Mouse (Mus musculus) heart, postnatal 4 days (tissue): ENCODE measurements at regions not wholly inside any gene's neighbourhood (a gene's known extent, or its start where the extent isn't known, plus 50 kb on each side); places are given as distances from the start of the nearest gene placed in this dataset.
"Not testable (repeated sequence)": the region's sequence is repeated elsewhere in the genome, so short reads cannot be mapped to it uniquely, and the experiment has no call there.

Source experiments
- DNase-seq: peaks from one replicate; pipeline ENCODE4 v3.0.0; 2021

DNA sequence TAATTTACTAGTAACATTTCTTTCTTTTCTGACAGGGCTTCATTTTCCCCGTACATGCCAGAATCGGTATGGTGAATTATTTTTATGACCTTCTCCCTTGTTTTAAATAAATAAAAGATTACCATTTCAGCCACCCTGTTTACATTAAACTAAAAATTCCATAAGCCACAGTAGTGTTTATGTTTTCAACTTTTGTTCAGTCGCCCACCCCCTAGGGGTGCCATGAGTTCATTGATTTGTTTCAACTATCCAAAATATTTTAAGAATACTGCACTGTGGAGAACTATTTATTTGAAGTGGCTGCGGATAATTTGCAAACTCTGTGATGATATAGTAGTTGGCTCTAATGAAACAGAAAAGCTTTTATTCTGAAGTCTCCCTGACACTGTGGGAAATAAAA, 132.9 kb downstream of the Tfec start:
- no peak for DNase-seq

DNA sequence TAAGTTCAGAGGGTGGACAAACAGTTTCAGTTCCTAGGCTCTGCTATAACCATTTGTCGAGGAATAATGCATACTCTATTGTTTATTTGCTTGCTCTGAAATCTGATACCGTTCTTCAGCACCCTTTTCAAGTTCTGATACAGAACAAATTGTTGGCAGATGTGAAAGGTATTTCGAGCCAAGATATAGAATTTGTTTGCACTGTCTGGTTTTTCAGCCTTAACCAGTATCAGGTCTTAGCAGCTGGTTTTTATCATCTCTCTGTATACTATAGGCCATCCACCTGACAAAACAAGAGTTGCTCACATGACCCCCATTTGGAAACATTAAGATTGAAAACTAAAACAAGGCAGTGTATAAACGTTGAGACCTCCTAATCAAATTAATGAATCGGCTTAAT, 133.5 kb downstream of the Tfec start:
- no peak for DNase-seq

DNA sequence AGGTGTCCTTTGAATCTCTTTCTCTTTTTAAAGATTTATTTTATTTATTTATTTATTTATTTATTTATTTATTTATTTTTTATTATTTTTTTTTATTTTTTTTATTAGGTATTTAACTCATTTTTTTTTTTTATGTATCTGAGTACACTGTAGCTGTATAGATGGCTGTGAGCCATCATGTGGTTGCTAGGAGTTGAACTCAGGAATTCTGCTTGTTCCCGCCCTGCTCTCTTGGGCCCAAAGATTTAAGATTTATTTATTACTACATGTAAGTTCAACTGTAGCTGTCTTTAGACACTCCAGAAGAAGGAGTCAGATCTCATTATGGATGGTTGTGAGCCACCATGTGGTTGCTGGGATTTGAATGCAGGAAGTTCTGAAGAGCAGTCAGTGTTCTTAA, 143.2 kb downstream of the Tfec start:
- not testable (repeated sequence) for DNase-seq

DNA sequence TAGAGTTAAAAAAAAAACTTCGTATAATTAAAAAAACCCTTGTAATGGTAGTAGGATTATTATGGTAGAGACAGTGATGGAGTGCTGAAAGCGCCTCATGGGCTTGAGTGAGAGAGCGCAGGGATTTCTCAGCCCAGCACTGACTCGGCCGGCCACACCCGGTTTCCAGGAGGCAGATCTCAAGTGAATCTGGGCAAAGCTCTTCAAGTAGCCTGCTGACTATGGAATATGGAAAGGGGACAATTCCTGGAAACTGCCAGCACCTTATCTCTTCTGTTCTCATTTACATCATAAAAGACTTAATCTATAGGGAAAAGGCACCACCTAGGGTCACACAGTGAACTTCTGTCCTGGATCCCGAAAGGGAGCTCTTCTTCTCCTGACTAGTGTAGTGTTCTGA, 165.1 kb downstream of the Tfec start:
- DNase-seq = no peak

DNA sequence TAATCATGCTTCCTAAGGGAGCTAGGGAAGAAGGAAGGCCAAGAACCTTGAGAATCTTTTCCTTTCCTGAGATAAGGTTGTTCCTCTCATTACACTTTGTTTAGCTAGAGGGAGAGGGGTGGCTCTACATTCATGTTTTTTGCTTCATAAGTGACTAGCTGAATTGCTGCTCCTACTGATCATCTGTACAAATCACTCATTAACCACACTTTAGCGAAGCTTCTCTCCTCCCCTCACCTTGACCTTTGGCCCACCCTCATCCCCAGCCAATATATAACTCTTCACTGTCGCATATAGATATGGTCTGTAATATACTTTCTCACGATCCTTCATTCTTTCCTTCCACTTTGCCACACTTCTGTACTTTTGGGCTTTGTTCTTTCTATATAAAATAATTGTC, 166.1 kb downstream of the Tfec start:
- no peak for DNase-seq

DNA sequence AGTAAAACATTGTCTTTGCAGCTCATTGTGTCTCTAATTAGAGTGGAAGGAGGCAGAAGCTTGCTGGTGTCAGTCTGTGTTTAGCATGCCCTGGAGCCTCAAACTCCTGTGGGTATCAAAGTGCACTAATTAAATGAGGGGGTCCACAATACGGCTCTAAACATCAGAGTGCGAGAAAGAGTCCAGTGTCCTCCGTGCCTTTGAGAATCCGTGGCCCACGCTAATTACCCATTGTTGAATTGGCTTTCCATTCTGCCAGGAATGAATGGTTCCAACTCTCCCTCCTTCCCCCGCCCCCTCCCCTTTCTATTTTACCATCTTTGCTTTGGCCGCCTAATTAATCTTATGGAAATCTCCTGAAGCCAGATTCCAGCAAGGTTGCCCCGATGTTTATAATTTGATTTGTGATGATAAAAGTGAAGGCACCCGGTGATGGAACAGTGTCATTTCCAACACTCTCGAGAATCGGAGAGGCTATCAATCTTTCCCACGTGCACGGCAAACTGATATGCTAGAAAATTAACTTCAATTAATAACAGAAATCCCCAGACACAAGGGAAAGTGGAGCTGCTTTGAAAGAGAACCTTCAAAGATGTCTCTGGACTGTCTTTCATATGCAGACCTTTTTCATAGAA, 170.9 kb downstream of the Tfec start:
- no peak for DNase-seq

DNA sequence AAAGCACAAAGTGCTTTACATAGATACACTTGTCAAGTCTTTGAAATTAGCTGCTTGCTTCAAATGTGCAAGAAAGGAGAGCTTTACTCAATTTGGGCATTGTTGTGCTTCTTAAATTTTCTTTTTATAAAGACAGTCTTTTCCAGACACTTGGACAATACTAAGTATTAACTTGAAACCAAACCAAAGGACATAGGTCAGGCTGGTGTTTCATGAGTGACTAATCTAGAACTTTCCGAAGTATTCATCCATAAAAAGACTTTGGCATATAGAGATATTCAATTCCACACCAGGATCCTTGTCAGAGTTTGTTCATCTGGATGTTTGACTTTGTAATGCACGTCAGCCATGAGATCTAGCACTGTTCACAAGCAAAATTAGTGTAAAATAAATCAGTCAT, 173.0 kb downstream of the Tfec start:
- no peak for DNase-seq

DNA sequence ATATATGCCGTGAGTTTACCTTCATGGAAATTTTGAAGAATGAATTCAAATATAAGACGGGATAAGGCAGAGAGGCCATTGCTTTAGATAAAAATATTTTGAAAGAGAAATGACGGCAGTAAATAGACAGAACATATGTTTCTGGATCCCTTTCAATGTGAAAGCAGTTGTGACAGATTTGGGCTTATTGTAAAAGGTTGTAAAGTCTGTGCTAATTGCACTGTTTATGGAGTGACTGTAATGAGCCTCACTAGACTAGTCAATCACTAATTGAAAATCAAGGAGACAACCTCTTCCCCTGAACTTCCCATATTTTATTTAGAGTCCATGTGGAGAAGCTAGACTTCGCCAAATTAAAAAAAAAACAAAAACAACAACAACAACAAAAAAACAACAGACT, 193.7 kb downstream of the Tfec start:
- DNase-seq = no peak

DNA sequence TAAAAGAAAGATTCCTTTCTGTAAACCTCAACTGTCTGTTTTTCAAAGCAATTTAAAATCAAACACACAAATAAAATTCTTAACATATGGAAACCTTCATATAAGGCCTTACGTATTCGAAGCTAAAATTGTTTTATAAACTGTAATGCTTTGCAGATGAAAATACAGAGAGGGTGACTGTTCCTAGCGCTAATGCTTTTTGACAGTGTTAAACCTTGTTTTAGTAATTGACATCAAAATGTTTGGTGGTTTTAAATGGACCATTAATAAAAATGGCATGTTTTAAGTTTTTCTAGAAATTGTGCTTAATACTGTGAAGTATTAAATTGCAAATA, 194.9 kb downstream of the Tfec start:
- no peak for DNase-seq

DNA sequence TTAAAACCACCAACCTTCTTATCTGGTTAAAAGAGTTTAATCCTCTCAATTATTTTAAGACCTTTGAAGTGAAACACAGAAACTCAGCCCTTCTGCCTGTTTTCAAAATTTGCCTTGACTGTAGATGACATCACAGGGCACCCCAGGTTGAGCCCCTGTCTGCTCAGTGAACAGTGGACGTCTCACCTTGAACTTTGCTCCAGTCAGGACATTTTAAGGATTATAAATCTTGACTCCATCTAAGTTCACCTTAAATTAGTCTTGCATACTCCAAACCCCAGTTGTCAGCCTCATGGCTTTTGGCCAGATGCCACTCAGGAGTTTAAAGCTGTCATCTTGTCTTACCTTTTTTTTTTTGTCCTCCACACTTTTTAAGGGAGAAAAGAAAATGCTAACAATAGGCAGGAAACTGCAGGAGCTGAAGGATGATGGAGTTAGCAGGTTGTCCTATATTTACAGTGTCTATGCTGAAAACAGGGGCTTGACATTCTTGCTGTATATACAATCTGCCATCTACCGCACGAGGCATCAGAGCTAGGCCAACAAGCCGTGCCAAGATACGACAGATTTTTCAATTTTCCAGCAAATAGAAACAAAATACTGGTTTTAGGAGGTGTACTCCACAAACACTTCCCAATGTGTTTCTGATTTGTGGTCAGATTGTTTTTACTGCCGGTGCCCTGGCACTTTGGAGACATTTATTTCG, 195.4 kb downstream of the Tfec start:
- DNase-seq = no peak

DNA sequence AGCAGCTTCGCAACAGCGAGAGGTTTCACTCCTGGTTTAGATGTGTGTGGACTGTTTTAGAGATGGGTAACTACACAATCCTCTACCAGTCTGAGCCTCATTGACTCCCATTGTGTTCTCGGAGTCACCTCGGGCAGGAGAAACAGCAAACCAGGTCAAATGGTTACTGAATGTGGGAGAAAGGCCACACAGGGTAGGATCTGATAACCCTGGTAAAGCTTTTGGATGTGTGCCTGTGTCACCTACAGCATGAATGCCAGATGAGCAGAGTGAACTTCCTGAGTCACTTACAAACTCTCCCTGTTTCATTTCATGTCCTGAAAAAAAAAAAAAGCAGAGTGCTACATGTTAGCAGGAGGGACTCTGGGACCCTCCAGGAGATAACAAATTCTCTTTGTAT, 201.0 kb downstream of the Tfec start:
- DNase-seq = no peak

DNA sequence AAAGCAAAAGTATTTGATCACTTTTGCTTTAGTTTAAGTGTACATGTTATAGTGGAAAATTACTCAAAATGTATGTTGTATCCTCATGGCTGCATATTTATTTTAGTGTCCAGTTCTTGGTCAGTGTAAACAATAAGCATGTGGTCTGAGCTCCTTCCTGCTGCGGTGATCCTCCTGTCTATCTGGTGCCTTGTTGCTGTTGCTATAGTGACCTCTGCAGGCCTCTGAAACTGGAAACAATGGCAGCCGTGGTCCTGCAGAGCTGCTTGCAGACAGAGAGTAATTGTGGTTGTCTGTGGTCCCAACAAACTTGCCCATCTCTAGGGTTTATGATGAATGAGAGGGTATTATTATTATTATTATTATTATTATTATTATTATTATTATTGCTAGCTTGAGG, 230.2 kb downstream of the Tfec start:
- peak; percentile 5 for DNase-seq

DNA sequence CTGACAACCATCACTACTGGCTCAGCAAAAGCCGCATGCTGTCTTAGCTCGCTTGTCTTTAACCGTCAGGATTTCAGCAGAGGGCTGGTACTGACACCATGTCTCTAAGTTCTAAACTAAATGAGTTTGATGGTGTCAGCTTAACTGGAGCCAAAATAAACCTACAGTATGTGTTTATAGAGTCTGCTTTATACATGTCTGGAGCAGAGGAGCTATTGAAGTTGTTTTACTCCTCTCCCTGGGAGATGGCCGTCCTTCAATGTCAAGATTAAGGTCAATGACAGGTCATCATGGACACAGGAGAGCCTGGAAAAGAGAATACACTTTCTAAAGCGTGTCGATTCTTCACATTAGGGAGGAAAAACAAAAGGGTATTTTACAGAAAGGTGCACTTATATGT, 231.0 kb downstream of the Tfec start:
- no peak for DNase-seq

DNA sequence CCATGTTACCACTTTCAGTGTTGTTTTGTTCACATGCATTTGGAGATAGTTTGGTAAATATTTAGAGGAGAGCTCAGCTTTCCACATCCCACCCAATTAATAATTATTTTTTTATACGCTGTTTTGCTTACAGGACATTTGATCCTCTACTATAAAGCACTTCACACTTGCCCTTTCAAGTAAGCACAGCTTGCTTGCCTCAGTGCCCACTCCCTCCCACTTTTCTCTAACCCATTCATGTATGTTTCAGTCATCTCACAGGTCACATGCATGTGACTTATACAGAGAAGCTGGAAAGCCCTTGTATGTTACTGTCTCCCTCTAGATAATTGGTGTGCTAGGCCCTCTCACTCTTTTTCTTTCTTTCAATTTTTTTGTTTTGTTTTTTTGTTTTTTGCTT, 252.0 kb downstream of the Tfec start:
- DNase-seq = no peak

DNA sequence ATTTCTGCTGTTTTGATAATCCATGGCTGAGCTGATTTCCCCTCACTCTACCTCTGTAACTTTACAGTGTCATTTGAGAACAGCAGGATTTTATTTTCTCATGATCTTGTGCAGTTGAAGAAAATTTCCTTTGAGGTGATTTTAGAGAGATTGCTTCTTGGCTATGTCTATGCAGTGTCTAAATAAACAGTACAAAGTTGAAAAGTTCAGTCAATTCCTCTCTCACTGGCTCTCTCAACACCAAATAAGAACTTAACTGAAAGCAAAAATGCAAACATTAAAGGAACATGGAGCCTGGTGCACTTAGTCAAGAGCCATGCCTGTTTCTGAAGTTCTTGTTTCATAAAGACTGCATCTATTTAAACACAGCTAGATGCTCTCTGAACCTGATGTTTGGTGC, 254.7 kb downstream of the Tfec start:
- no peak for DNase-seq

DNA sequence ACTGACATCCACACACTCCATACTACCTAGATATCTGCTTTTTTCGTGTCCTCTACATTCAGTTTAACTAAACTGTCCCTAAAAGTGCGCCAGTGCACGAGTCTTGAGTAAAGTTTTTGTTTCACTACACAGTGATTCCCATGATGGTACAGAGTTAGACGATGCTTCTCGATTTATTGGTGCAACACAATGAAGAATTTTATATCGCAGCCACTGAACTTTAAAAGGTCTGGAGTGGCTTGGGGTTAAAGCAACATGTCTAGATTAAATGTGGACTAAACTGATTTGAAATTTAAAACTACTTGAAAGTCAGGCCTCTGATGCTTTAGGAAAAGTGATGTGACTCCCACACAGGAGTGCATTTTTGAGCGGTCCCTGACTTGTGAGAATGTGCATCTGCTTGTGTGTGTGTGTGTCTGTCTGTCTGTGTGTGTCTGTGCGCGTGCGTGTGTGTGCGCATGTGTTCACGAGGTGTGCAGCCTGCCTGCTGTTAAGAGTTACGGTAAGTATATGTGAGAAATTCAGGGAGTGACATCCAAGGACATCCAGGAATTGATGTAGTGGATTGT, 261.4 kb downstream of the Tfec start:
- no peak for DNase-seq

DNA sequence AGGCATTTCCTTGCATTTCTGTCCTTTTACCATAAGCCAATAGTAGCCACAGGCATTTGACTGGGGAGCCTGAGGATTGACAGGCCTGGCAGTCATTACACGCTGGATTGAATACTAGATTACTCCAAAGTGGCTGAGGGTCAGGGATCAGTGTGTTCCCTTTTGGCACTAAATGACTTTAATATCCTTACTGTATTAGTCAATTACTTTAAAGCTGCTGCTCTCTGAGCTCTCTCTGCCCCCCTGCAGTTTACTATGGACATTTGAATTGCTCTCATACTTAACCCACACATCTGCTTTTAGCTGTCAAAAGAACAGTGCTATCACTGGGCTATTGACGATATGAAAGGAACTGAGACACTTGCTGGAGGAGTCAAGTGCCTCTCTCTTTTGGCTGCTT, 262.1 kb downstream of the Tfec start:
- DNase-seq = no peak

DNA sequence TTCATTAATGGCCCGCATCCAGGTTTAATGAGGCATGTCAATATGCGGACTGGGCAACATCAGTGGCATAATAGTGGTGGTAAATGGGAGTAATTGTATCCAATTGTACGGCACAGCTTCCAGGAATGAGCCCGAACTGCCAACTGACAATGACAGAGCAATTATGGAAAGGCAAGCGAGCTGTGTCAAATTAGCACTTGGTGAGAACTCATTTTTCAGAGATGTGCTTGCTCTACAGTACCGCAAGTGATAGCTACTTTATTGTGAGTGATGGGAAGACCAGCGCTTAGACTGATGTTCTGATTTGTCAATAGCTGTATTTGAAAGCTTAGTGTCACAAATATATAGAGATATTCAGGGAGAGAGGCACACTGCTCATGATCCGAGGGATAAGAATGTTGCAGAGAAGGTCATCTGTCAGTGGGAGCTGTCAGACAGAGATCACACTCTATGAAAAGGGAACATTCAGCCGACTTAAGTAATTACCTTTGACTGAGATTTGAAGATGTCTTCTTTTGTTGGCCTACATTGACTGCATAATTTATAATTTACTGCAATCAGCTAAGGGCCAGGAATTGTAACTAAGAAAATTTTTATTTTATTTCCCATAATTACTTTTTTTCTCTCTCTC, 290.7 kb downstream of the Tfec start:
- no peak for DNase-seq

DNA sequence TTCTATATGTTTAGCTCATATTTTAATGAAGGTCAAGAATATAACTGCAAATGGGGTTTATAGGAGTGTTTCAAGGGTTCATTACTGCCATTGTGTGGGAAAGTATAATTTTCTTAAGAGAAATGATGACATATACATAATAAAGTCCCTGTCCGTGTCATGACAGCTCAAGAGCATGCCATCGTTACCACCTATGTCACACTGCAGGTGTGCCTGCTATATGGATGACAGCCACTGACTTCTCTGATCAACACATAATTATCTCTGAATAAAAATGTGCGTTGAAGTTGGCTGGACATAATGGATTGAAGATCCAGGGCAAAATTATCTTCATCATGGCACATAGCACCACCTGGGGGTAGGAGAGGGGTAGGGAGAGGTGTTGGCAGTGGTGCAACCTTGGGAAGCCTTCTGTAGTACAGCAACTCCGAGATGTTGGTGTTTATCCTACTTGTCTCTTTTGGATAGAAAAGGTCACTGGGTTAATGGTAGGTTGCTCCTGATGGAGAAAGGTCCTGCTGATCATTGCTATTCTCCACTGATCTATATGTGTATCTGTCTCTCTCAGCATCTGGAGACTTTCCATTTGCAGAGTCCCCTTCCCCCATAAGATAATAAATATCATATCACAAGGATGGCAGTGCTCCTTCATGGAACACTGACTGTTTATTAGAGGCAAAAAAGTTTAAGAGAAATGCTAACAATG, 291.4 kb downstream of the Tfec start:
- no peak for DNase-seq

DNA sequence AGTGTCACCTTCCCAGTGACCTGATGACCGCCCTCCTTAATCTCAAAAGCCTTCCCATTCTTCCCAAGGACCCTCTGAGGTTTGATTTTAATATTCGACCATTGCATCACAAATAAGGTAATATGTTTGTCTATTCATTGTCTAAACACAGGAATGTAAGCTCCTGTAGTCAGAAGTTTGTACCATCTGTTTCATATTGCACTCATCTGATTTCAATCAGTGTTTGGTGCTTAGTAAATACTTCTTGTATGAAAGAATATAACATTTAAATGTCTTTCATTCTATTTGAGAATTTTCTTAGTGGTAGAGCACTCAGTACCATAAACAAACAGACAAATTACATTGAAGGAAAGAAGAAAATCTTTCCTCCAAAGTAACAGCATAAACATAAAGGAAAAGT, 305.8 kb downstream of the Tfec start:
- DNase-seq = no peak

DNA sequence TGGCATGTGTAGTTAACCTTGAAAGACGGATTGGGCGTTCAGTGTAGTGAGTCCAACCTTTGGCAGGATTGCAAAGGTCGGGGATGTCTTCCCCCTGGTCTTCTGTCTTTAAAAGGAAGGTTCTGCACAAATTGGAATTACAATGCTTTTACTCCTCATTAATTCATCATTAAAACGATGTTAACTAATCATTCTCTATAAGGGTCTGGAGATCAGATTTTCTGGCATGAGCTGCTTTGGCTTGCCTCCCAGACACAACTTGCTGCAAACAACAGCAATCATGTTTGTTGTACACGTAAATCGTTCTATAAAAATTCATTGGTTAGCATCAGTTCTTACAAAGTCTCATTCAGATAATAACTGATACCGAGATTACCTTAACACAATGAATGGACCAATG, 315.9 kb downstream of the Tfec start:
- DNase-seq = no peak

DNA sequence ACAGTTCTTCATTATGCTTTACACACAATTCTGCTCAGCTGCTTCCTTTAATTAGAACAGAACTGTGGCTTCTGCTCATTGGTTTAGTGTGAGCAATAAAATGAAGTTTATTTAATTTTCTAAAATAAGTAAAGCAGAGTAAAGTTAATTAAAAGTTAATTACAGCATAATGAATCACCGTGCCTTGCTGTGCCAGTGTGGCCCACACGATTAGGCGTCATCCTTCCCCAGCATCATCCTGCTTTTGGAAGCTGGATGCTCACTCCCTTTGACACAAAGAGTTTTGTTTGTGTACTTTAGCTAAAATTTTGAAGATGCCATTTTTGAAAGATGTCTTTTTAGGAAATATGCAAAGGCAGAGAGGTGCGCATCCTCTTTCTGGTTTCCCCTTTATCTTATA, 316.4 kb downstream of the Tfec start:
- no peak for DNase-seq

DNA sequence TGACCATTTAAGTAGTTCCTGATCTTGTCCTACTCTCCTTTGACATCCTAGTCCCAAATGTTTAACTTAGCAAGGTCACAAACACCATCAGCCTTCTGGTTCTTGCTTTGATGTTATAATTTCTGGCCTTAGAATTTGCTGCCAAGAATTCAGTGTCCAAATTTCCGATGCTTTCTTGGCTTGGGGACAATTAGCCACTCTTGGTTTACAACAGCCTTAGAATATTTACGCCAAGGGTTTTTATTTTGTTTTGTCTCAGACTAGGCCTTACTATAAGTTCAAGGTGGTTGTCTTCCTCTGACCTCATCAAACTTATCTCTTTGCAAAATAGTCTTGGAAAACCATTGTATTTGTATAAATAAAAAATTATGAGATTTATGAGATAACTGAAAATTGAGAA, 322.4 kb downstream of the Tfec start:
- no peak for DNase-seq

DNA sequence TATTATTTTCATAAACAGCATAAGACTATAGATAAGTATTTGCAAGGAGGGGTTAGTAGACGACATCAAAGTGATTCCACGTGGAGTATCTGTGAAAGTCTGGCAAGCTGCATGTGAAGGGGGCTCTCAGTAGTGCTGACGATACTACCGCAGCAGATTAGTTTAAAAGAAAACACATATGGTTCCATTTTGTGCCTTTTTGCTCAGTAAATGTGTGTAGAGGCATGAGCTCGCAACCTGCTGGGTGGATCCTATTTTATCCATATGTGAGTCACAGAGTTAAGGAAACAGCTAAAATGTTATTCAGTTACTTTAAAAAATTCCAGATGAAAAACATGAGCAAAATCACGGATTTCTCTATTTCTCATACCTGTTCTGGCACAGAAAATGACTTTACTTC, 325.4 kb downstream of the Tfec start:
- DNase-seq = no peak
